Mouse (Mus musculus): ENCODE measurements around the gene Gpx6. TPM values are rescaled to one million over a fixed set of nuclear protein-coding genes. Genes with fewer than 3 reads are reported as not detected.

Gene Gpx6
- polyA plus RNA-seq (2015; fragmentation: Nextera tagmentation; extraction: Ambion mirVana): not detected in 2 replicates

DNA sequence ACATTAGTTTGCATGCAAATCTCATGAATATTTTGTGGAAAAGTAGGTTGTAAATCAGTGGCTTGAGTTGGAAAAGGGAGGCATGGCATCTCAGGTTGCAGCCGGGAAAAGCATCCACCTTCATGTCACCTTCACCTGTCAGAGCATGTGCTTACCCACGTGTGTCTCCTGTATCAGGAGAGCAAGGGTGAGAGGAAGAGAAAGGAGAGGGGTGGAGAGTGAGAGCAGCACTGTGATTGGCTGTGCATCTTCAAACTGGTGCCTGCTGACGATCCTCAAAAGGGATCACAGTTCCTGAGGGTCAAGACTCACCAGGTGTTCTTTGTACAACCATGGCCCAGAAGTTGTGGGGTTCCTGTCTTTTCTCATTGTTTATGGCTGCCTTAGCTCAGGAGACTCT lies at the start of gene Gpx6:
Gene Gpx6 (plus strand): TSS at position 200 of the 400 bp plus-strand sequence.
- H3K36me3 ChIP-seq: no peaks in the 10 kb centered on the region
- H3K27me3 ChIP-seq: no peaks in the 10 kb centered on the region
- ATAC-seq (ENCODE audit: low read depth): no peak
- H3K9ac ChIP-seq: no peak within 1 kb of the TSS
- no peaks in the 10 kb centered on the region for H3K9me3 ChIP-seq
- H3K4me2 ChIP-seq: no peak within 1 kb of the TSS
- H3K4me3 ChIP-seq: no peak within 1 kb of the TSS
- no peak within 1 kb of the TSS for H3K27ac ChIP-seq (replicated peaks)
- H3K4me1 ChIP-seq (replicated peaks): no peaks in the 10 kb centered on the region
- WGBS: 14% methylated on average over 3 of the region's 3 CpGs

GRCm38 (mm10) chr13:21262787-21263461 lies 49.0 kb upstream of the Gpx6 start:
- no peak overlapping the region for H3K4me2 ChIP-seq
- H3K27me3 ChIP-seq: peaks cover 28% of the 10 kb centered on the region
- H3K9me3 ChIP-seq: no peaks in the 10 kb centered on the region
- ATAC-seq (ENCODE audit: low read depth): no peak
- 83% methylated on average over 4 of the region's 4 CpGs for WGBS
- peaks cover 19% of the 10 kb centered on the region for H3K4me1 ChIP-seq (replicated peaks)
- H3K36me3 ChIP-seq: no peaks in the 10 kb centered on the region
- H3K9ac ChIP-seq: no peak overlapping the region
- H3K4me3 ChIP-seq: no peak overlapping the region
- no peak overlapping the region for H3K27ac ChIP-seq (replicated peaks)

GRCm38 (mm10) chr13:21263910-21264309 lies 48.0 kb upstream of the Gpx6 start:
- no peak for ATAC-seq (ENCODE audit: low read depth)
- Histone ChIP-seq H3K4me2 (peak overlapping the region; percentile 48), H3K4me3 (peak overlapping the region; percentile 36), H3K27ac (replicated peaks) (no peak overlapping the region), H3K36me3 (no peaks in the 10 kb centered on the region), H3K27me3 (peaks cover 26% of the 10 kb centered on the region), H3K9me3 (no peaks in the 10 kb centered on the region), H3K9ac (no peak overlapping the region), H3K4me1 (replicated peaks) (peaks cover 14% of the 10 kb centered on the region)
- 2% methylated on average over 11 of the region's 11 CpGs for WGBS

GRCm38 (mm10) chr13:21264366-21264765 lies 47.6 kb upstream of the Gpx6 start:
- Histone ChIP-seq H3K27me3 (peaks cover 27% of the 10 kb centered on the region), H3K9ac (no peak overlapping the region), H3K27ac (replicated peaks) (no peak overlapping the region), H3K4me3 (peak overlapping the region; percentile 36), H3K36me3 (no peaks in the 10 kb centered on the region), H3K4me2 (peak overlapping the region; percentile 48), H3K9me3 (no peaks in the 10 kb centered on the region), H3K4me1 (replicated peaks) (peaks cover 13% of the 10 kb centered on the region)
- ATAC-seq (ENCODE audit: low read depth): no peak
- WGBS: under 1% methylated on average over 11 of the region's 11 CpGs

GRCm38 (mm10) chr13:21265736-21266135 lies 46.2 kb upstream of the Gpx6 start:
- H3K9me3 ChIP-seq: no peaks in the 10 kb centered on the region
- ATAC-seq (ENCODE audit: low read depth): no peak
- H3K4me1 ChIP-seq (replicated peaks): peaks cover 6% of the 10 kb centered on the region
- H3K36me3 ChIP-seq: no peaks in the 10 kb centered on the region
- H3K27me3 ChIP-seq: peaks cover 27% of the 10 kb centered on the region
- no peak overlapping the region for H3K9ac ChIP-seq
- H3K4me3 ChIP-seq: no peak overlapping the region
- H3K4me2 ChIP-seq: no peak overlapping the region
- 58% methylated on average over 2 of the region's 2 CpGs for WGBS
- no peak overlapping the region for H3K27ac ChIP-seq (replicated peaks)

GRCm38 (mm10) chr13:21267541-21267940 lies 44.4 kb upstream of the Gpx6 start:
- WGBS: 11% methylated on average over 4 of the region's 4 CpGs
- peaks cover 16% of the 10 kb centered on the region for H3K27me3 ChIP-seq
- no peaks in the 10 kb centered on the region for H3K36me3 ChIP-seq
- H3K4me1 ChIP-seq (replicated peaks): peaks cover 6% of the 10 kb centered on the region
- no peak overlapping the region for H3K9ac ChIP-seq
- no peak for ATAC-seq (ENCODE audit: low read depth)
- H3K4me3 ChIP-seq: 0 out of 2 replicates have a peak overlapping the region, but pooled peaks have one; percentile 9
- H3K9me3 ChIP-seq: no peaks in the 10 kb centered on the region
- no peak overlapping the region for H3K27ac ChIP-seq (replicated peaks)
- peak overlapping the region; percentile 36 for H3K4me2 ChIP-seq

GRCm38 (mm10) chr13:21268262-21268661 lies 43.7 kb upstream of the Gpx6 start:
- H3K4me2 ChIP-seq: peak overlapping the region; percentile 36; the same call in 1 of the 2 replicates
- ATAC-seq (ENCODE audit: low read depth): no peak

GRCm38 (mm10) chr13:21275021-21275814 lies 36.7 kb upstream of the Gpx6 start:
- no peaks in the 10 kb centered on the region for H3K9me3 ChIP-seq
- H3K36me3 ChIP-seq: no peaks in the 10 kb centered on the region
- peak overlapping the region; percentile 70 for H3K4me2 ChIP-seq
- H3K4me1 ChIP-seq (replicated peaks): peaks cover 17% of the 10 kb centered on the region
- ATAC-seq (ENCODE audit: low read depth): peak; percentile 87
- peaks cover 15% of the 10 kb centered on the region; the same call in 1 of the 2 replicates for H3K27me3 ChIP-seq
- peak overlapping the region; percentile 59 for H3K4me3 ChIP-seq
- under 1% methylated on average over 29 of the region's 29 CpGs for WGBS
- H3K27ac ChIP-seq (replicated peaks): peak overlapping the region; percentile 14; the same call in 1 of the 2 replicates
- peak overlapping the region; percentile 65 for H3K9ac ChIP-seq

More at GRCm38 (mm10) chr13:21268262-21268661, 43.7 kb upstream of the Gpx6 start:
- Histone ChIP-seq H3K4me3 (no peak overlapping the region), H3K27ac (replicated peaks) (no peak overlapping the region), H3K9ac (no peak overlapping the region), H3K27me3 (peaks cover 9% of the 10 kb centered on the region), H3K4me1 (replicated peaks) (peaks cover 6% of the 10 kb centered on the region), H3K9me3 (no peaks in the 10 kb centered on the region), H3K36me3 (no peaks in the 10 kb centered on the region)
- 2% methylated on average over 1 of the region's 1 CpGs for WGBS

DNA sequence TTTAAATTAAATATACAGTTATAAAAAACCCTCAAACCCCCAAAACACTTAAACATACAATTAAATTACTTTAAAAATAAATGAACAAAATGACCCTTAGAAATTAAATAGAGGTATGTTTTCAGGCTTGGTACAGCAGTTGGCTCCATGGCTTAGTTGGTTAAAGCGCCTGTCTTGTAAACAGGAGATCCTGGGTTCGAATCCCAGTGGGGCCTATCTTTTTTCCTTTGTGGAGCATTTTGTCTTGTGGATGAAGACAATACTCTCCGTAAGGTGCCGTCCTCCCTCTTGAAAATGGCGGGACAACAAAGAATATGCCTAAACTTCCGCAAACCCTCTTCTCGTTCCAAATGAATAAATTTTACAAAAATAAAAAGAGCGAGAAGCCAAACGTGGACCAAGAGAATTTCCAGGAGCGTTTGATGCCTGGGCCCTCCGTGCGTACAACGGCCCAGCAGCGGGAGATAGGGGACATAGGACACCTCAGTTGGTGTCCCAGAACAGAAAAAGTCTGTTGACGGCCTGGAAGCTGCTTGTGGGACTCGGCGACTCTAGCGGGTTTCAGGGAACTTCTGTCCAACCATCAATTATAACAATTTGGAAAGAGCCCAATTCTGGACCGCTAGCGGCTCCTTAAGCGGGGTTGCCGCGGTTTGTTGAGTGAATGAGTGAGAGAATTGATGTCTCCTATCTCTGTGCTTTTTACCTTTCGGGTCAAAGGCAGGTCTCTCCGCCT lies 35.9 kb upstream of the Gpx6 start:
- Histone ChIP-seq H3K36me3 (no peaks in the 10 kb centered on the region), H3K27me3 (peaks cover 15% of the 10 kb centered on the region; the same call in 1 of the 2 replicates), H3K4me1 (replicated peaks) (peaks cover 17% of the 10 kb centered on the region), H3K9ac (peak overlapping the region; percentile 71), H3K4me3 (peak overlapping the region; percentile 59), H3K4me2 (peak overlapping the region; percentile 70), H3K27ac (replicated peaks) (no peak overlapping the region), H3K9me3 (no peaks in the 10 kb centered on the region)
- under 1% methylated on average over 25 of the region's 25 CpGs for WGBS
- peak; percentile 84 for ATAC-seq (ENCODE audit: low read depth)

GRCm38 (mm10) chr13:21276551-21276950 lies 35.4 kb upstream of the Gpx6 start:
- Histone ChIP-seq H3K4me1 (replicated peaks) (peaks cover 17% of the 10 kb centered on the region), H3K4me3 (peak overlapping the region; percentile 59), H3K27ac (replicated peaks) (no peak overlapping the region), H3K9me3 (no peaks in the 10 kb centered on the region), H3K36me3 (no peaks in the 10 kb centered on the region), H3K9ac (peak overlapping the region; percentile 71), H3K4me2 (peak overlapping the region; percentile 70), H3K27me3 (peaks cover 15% of the 10 kb centered on the region; the same call in 1 of the 2 replicates)
- under 1% methylated on average over 9 of the region's 9 CpGs for WGBS
- ATAC-seq (ENCODE audit: low read depth): peak; percentile 1; the same call in 1 of the 2 replicates

DNA sequence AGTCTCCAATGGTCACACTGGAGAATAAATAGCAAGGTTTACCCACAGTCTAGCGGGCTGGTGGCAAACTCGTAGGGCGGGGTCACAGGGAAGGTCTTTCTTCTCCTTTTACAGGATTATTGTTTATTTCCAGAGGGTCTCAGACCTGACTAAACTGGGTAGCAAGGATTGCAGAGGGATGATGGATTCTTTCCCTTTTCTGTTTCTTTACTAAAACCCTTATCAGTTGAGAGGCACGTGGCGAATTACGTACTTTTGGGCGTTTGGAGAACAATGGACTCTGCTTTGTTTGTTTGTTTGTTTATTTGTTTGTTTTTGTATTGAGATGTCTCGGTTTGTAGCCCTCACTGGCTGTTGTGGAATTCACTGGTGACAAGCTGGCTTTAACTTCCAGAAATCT lies 32.8 kb upstream of the Gpx6 start:
- Histone ChIP-seq H3K4me1 (replicated peaks) (peaks cover 17% of the 10 kb centered on the region), H3K36me3 (no peaks in the 10 kb centered on the region), H3K27me3 (0 out of 2 replicates have a peak, but pooled peaks cover 12% of the 10 kb centered on the region), H3K9me3 (no peaks in the 10 kb centered on the region), H3K9ac (peak overlapping the region; percentile 57), H3K27ac (replicated peaks) (no peak overlapping the region), H3K4me2 (peak overlapping the region; percentile 65), H3K4me3 (peak overlapping the region; percentile 50)
- ATAC-seq (ENCODE audit: low read depth): peak; percentile 9; the same call in 1 of the 2 replicates
- WGBS: 8% methylated on average over 8 of the region's 8 CpGs

All from neural tube, embryonic 13.5 days (tissue).